Mouse (Mus musculus): ENCODE results near the gene Slc26a8.
"Not testable (repeated sequence)": the region's sequence is repeated elsewhere in the genome, so short reads cannot be mapped to it uniquely, and the experiment has no call there.

Slc26a8 gene

DNA sequence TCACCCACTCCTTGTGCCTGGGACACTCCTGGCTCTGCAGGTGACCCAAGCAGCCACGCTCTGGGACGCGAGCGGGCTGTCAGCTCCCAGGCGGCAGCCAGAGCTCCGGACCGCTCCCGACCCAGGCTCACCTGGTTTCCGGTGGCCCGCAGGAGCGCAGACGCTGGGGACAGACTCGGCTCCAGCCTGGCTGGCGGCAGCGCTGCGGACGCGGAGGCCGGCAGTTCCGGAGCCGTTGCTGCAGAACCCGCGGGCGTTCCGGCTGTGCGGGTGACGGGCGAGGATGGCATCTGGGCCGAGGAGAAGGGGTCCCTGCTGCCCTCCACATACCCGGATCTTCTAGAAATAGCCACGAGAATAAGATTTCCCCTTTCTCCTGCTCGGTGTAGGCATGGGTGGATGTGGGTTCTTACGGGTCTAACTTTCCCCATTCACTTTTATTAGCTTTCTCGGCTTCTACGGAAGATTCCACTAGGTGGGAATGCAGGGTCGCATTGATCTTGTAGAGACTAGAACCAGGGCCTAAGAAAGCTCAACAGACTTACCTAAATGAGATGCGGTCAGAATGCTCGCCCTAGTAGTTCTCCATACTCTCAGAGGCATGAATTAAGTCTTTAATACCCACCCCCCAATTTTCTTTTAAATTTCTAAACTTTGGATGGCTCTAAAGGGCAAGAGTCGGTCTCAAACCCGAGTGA lies at the start of gene Slc26a8:
Gene Slc26a8, minus strand, starts transcription at position 648 of the 698 bp plus-strand sequence.
- peak; percentile 15 to 45 for DNase-seq

DNA sequence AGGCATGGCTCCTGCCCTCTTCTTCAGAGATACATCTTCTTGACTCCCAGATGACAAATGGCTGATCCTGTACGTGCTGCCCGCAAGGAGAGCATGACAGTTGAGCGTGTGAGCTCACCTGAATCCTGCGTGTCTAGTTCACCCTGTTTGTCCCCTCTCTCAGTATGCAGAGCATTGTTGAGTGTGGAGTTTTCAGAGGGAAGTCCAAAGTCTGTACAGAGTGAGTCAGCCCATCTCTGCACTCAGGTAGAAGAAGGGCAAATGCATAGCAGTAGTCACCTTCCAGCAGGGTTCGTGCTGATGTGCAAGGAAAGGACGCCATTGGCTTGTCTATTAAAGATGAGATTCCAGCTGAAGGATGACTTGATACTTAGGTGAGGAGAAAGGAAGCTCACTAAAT lies 49.2 kb upstream of the Slc26a8 start:
- no peak for DNase-seq

DNA sequence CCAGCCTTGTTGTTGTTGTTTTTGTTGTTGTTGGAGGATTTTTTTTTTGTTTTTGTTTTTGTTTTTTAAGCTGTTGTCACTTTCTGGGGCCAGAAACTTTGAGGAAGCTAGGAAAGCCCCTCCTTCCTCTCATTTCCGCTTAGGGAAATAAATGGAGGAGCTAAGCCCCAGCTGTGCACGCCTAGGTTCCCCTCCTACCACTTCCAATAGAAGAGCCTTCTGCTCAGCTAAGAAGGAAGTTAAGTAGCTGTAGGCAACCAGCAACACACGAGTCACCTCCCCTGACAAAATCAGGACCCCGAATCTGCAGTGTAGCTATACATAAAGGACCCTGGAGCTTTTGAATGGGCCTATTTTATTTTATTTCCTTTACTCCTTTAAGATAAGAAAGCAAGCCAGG lies 47.9 kb upstream of the Slc26a8 start:
- no peak for DNase-seq

DNA sequence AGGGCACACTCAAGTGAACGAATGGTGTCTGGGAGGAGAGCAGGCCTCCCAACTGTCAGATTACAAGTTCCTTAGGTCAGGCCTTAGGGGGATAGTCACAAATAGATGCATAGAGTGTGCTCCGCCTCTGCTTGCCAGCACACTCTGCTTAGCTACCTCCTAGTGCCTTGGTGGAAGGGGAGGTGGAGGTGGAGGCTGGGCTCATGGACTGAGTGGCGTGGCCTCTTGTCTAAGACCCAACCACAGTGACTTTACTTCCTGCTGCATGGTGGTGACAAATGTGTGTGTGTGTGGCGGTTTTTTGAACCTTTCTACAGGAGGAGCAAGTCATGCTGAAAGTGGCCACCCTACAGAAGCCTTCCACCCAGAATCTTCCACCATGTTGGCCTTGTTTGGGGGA lies 46.5 kb upstream of the Slc26a8 start:
- DNase-seq = peak; percentile 7 to 16

DNA sequence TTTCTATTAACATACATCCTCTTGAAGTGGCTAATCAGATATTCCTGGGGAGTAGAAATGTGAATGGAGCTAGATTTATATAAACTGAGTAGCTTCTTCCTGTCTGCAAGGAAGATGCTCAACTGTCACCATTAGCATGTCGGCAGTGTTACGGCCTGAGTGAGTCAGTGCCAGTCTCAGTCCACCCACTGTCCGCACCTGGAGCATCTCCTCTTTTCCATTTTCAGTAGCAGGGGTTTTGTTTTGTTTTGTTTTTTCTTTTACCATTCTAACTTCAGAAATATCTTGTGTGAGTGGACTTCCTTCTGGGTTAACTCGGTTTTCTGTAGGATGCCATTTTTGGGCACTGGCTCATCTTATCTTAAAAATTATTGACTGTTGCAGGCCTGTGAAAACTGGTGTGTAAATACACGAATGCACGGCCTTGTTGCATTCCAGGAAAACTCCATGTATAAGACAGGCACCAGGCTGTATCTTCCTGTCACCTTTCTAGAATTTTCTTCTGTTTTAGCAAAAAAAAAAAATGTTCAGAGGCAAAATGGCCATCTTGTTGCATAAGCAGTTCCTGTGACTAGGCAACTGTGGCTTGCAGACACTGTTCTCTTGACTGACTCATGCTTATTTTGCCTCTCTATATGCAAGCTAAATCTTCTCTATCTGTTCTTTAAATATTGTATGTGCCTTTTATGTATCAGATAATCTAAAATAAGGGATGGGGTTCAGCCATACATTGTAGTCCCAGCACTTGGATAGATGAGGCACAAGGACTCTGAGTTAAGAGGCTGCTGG lies 45.5 kb upstream of the Slc26a8 start:
- DNase-seq = no peak

DNA sequence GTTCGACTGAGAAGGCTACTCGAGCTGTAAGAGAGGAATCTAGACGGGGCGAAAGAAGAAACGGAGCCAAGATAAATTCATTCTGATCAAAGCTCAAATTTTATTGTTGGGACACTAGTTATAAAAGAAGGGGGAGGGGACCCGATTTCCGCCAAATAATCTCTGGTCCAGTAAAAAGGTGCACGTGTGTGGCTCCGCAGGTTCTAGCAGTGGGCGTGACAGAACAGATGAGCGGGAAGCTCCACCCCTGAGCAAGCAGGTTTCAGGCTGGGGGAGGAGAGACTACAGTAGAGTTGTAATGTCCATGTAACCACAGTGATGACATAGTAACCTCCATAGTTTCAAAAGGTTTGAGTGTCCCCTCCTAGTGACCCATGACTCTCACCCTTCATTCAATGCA lies 37.5 kb upstream of the Slc26a8 start:
- not testable (repeated sequence) for DNase-seq

DNA sequence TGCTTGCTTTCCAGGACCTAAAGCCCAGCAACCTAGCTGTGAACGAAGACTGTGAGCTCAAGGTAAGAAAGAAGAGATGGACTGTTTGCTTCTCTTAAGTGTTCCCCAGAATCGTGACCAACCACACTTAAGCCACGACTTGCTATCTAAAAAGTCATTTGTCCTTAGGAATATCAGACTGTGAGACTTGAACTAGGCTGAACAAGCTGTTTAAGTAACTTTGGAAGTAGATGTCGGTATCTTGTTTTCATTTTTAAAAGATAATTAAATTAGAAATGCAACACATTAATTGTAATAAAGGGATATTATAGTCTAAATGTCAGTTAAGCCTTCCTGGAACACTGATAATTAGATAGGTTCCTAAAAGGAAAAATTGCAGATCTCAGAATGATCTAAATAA lies 35.8 kb upstream of the Slc26a8 start, which contains the start of gene AC170998.1:
Gene AC170998.1, plus strand, starts transcription at position 301 of the 400 bp plus-strand sequence.
- DNase-seq = no peak

DNA sequence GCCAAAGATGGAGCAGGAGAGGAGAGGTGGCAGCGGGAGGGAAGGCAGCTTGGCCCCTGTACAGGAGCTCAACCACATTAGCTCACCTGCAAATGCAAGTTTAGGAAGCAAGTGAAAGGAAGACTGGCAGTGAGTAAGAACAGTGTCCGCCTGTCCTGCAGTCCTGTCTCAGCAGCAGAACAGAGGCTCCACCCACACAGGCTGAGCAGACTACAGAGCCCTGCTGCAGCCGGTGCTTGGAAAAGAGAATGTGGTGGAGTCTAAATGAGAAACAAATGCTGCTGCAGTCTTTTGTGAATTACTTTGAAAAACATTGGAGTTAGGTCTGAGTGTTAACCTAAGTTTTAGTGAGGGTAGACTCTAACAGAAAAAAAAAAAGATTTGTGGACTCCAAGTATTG lies 27.5 kb upstream of the Slc26a8 start:
- DNase-seq = no peak

DNA sequence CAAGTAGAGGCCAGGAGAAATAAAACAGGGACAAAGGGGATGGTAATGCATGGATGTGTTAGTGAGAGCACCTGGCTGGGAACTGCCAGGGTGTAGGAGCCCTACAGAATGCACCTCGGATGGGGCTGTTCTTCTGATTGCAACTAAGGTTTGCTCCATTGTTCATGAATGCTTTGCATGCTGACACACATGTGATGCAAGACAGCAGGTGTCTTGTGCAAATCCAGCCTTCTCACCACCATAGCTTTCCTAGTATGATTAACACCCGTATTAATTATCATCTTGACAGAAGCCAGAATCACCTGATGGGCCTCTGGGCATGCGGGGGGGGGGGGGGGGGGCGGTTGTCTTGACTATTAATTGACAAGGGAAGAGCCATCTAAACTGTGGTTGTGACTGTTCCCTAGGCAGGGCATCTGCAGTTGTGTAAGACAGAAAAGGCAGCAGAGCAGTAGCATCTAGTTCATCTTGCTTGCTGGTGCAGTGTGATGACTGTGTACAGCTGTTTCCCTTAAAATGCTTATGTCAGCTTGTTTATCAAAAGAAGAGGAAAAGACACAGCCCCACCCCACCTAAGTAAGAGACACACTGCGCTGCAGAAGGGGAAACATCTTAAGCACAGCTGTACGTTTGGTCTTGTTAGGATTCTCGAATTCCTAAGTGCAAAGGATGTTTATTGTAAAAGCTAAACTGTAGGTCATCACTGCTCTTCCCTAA lies 26.0 kb upstream of the Slc26a8 start:
- DNase-seq = no peak

DNA sequence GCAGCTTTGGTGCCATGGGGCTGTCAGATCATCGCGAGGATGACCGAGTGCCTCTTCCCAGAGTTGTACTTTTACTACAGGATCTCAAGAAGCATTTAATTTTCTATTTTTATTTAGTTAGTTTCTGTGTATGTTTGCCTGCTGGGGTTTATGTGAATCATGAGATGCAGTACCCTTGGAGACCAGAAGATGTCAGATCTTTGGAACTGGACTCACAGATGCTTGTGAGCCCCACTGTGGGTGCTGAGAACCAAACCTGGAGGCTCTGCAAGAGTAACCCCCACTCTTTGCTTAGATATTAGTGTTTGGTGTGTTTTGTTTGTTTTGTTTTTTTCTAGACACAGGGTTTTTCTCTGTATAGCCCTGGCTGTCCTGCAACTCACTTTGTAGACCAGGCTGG lies 24.0 kb upstream of the Slc26a8 start:
- no peak for DNase-seq

DNA sequence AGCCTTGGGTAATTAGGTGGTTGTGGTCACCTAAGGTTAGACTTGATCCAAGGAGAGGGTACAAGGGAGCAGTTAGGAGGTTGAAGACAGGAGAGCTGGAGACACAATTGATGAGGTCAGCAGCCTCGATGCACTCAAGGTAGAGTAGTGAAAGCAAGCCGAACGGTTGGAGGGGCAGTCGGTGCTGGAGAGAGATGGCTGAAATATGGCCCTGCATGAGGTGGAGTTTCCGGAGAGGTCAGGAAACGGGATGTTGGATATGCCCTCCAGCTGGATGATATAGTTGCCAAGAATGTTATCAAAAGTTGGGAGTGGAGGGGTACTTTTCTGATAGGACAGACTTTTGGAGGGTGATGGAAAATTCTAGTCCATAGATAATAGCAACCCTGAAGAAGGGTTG lies 22.3 kb upstream of the Slc26a8 start:
- DNase-seq = no peak

DNA sequence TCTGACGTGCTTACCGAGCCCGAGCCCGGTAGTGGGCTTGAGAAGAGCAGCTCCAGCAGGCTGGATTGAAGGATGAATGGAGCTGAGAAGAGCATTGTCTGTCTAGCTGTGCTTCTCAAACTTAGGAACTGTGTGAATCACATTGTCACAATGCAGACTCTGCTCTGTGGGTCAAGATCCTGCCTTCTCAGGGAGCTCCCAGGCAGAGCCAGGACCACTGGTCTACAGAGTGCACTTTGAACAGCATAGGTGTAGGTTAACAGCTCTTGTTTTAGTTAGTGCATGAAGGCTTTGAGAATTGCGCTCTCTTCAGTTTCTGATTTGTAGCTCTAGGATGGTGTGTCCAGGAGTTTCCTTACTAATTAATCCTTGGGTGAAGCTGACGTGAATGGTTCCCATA lies 21.2 kb upstream of the Slc26a8 start:
- no peak for DNase-seq

DNA sequence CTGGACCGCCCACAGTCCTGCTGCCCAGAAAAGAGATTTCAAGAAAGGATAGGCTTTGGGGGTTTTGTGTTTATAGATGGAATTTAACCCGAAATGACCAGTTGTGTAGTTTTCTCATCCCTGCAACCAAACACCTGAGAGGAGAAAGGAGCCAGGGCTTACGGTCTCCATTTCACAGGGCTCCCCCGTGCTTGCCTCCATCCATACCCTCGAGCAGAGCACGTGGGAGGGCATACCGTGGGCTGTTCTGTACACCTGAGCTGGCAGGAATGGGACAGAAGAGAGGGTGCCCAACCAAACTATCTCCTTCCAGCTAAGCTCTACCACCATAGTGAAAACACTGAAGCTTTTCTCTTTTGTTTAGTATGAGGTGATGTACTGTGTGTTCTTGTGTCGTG lies 20.3 kb upstream of the Slc26a8 start:
- no peak for DNase-seq

DNA sequence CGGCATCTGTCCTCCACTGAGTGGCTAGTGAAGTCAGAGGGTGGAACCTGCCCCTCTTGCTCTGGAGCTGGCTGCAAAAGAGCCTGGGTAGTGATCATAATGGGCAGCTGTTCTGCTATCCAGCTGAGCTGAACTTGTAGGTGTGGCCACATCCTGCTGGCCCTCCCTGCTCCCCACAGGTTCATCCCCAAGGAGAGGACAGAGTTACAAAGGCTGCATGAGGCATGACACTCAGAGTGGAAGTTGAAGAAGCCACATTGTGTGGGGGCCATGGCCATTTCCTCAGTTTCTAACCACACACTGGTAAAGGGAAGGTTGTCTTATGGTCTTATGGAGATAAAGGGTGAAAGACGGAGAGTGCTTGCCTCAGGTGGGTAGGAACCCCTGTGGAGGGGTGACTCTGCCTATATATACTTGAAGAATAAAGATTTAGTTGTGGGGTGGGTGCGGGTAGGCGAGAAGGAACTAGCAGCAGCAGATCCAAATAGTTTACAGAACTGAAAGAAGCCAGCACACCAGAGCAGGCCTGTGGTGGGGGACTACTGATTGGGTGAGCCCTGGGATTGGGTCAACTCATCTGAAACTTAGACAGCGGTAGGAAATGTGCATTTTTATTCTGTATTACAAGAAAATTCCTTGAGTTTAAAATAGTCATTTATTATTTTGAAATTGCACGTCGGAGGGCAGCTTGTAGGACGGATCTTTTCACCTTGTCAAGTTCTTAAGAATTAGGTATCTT lies 19.7 kb upstream of the Slc26a8 start:
- no peak for DNase-seq

DNA sequence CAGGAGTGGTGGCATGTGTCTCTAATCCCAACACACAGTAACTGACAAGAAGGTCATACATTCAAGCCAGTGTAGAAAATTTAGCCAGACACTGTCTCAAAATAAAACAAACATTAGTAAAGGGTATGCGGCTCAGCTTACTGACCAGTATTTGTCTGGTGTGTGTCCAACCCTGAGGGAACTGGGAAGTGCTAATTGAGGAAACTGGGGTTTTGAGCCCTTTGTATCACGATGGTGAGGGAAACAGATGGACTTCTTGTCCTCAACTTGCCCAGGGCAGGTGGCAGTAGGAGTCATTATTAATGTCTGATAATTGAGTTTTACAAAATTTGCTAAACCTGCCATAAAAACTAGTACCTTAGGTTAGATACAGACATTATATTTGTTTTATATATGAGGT lies 19.0 kb upstream of the Slc26a8 start:
- DNase-seq = no peak

DNA sequence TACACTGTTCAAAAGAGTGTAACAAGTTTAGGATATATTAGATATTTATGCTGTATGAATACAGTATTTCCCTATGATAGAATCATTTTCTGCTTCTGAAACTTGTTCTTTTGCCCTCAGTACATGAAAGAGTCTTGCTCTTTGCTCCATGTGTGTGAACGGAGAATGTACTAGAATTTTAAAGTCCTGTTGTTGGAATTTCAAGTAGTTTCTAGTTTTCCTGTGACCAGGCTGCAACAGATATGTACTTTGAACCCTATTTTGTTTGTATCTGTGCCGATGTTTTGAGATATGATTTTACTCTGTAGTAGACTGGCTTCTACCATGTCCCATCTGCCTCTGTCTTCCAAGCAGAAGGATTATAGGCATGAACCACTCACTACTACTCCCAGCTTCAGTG lies 17.8 kb upstream of the Slc26a8 start:
- DNase-seq = no peak

DNA sequence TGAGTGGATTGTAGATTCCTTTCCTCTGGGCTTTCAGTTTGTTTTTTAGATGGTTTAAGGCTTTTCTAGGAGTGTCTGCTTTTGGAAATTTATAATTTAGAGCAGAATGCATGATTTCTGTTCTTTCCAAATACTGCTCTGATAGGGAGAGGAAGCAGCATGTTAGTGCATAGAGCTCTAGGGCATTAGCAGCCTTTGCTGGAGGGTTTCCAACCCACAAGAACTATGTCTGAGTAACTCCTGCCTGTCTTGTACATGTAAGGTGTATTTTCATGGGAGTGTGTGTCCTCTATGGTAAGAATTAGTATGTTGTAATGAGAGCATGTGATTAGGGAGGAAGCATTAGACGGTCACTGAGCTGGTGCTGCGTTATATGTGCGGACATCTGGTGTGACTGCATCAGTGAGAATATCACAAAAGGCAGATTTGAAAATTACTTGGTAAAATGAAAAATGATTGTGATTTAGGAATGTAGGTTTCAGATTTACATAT lies 17.1 kb upstream of the Slc26a8 start:
- no peak for DNase-seq

DNA sequence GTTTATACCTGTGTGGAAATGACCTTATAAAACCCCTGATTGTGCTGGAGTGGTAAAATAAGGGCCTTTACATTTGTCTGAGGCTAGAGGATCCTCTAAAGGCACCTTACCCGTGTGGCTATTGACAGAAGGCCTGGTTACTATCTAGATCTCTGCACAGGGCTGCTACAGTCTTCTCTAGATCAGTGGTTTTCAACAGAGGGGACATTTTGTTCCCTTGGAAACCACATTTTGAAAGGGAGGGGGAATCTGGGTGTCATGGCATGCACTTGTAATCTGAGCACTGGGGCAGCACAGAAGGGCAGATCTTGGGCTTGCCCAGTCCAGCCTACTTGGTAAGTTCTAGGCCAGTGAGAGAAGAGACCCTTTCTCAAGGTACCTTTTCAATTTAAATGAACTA lies 16.7 kb upstream of the Slc26a8 start:
- DNase-seq = no peak

DNA sequence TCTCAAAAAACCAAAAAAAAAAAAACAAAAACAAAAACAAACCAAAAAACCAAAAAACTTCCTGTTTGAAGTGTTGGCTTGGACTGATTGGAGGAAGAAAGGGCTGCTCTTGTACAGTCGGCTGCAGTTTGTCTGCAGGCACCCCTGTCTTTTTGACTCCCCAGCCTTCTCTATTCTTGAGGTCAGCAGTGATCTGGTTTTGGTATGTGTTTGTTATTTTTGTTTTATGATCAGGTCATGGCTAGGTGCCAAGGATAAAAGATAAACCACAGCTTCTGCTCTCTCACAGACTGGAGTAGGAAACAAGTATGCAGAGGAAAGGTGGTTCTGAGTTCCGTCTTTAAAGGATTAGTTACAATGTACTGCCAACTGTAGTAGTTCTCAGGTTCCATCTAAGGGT lies 12.6 kb upstream of the Slc26a8 start:
- DNase-seq = no peak

DNA sequence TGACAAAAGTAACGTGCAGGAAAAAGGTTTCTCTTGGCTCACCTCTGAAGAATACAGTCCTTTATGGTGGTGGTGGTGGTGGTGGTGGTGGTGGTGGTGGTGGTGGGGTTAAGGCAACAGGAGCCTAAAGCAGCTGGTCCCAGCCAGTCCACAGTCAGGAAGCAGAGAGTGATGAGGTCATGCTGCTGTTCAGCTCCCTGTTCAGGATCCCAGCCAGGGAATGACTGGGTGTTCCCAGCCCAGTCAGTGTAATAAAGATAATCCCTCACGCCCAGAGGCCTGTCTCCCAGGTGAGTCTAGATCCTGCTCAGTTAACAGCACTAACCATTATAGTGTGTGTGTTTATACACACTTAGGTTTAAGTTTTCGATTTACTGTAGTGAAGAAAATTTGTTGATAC lies 11.7 kb upstream of the Slc26a8 start:
- DNase-seq = no peak

DNA sequence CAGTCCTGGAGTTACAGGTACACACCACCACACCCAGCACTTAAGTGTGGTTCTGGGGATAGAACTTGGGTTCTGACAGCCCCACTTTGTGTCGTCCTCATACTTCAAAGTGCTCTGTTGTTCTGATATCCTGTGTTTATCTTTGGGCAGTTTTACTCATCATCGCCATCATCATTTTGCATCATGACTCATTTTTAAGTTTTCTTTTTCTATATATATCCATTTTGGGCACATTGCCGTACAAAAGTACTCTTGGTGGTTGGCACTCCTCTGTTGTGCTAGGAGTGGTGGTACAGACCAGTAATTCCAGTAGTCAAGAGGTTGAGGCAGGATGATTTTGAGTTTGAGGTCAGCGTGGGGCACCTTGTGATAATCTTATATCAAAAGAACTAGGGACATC lies 11.1 kb upstream of the Slc26a8 start:
- DNase-seq = no peak

DNA sequence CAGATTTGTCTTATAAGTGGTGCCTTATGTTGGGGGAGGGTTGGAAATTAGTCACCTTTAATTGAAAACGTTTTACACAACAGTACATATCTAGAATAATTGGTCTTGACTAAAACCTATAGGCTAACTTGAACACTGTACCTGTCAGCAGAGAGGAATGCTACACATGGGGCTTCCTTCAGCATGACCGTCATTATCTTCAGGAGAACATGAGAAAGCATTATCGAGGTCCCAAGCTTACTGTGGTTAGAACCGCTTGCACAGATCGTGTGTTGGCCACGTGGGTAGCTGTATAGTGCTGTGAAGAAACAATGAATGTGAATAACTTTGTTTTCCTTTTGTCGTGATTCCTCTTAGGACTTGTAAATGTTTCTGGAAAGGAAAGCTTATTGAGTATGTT lies 9.8 kb upstream of the Slc26a8 start:
- DNase-seq = no peak

DNA sequence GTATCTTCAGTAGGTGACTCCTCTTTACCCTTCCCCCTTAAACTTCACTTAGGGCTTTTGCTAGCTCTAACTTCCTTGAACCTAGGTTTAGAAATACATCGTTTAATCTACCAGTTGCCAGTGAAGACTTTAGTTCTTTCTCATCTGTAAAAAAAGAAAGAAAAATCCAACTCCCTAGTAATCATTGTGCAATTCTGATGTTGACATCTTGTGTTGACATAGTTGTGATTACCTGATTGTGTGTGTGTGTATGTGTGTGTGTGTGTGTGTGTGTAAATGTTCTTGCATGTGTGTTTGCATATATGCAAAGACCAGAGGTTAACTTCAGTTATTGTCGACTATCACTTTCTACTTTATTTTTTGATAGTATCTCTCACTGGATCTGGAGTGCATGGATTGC lies 8.6 kb upstream of the Slc26a8 start:
- DNase-seq = no peak

All from thymus, postnatal 36 days (tissue).